Mouse (Mus musculus): ENCODE measurements around the gene Syt11. TPM values are rescaled to one million over a fixed set of nuclear protein-coding genes. Genes with fewer than 3 reads are reported as not detected.
"Not testable (repeated sequence)": the region's sequence is repeated elsewhere in the genome, so short reads cannot be mapped to it uniquely, and the experiment has no call there.

Syt11 gene
- total RNA-seq, 1 experiment from 2014 or later = 3.3 TPM

- ATAC-seq (replicated peaks; ENCODE audit: insufficient number of reproducible peaks, low FRiP score, low TSS enrichment, poor library complexity, severe bottlenecking) = no peak
Measured at GRCm38 (mm10) chr3:88745534-88745933, 29.4 kb downstream of the Syt11 start.

DNA sequence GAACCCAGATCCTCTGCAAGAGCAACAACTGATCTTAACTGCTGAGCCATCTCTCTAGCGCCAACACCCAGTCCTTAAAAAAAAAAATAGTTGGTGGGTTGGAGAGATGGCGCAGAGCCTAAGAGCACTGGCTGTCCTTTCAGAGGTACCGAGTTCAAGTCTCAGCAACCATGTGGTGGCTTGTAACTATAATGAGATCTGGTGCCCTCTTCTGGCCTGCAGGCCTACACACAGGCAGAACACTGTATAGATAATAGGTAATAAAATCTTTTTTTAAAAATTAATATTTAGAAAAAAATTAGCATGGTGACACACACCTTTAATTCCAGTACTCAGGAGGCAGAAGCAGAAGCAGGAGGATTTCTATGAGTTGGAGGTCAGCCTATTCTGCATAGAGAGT, 34.8 kb downstream of the Syt11 start:
- no peak for ATAC-seq (replicated peaks; ENCODE audit: insufficient number of reproducible peaks, low FRiP score, low TSS enrichment, poor library complexity, severe bottlenecking)

DNA sequence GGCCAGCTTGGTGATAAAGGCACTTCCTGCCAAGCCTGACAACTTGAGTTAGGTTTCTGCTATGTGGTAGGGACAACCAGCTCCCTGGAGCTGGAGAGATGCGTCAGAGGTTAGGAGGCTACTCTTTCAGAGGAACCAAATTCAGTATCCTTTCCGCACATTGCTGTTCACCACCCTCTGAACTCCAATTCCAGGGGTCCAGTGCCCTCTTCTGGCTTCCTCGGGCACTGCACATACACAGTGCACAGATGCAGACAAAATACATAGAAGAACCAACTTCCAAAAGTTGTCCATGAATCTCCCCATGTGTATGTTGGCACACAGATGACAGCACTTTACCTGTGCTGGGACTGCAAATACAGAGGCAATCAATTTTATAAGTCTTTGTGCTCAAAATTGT, 36.3 kb downstream of the Syt11 start:
- peak; percentile 93 for ATAC-seq (replicated peaks; ENCODE audit: insufficient number of reproducible peaks, low FRiP score, low TSS enrichment, poor library complexity, severe bottlenecking)

- no peak for ATAC-seq (replicated peaks; ENCODE audit: insufficient number of reproducible peaks, low FRiP score, low TSS enrichment, poor library complexity, severe bottlenecking)
Measured at GRCm38 (mm10) chr3:88736556-88736955, 38.4 kb downstream of the Syt11 start.

DNA sequence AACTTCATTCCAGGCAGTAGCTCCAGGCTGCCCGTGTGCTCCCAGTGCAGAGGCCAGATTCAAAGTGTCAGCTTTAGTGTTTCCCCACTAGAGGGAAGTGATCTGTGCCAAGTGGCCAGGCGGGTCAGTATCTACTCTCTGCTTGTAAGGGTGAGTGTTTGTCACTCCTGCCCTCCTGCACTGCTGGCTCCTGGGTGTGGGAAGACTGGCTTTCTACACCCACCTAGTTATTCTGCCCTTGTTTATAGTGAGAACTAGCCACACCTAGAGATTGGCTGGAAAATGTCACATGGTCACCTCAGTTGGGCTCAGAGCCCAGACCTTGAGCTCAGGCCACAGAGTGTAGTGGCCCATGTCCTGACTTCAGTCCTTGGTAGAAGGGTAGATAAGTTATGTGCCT, 55.9 kb downstream of the Syt11 start:
- ATAC-seq (replicated peaks; ENCODE audit: insufficient number of reproducible peaks, low FRiP score, low TSS enrichment, poor library complexity, severe bottlenecking) = no peak

DNA sequence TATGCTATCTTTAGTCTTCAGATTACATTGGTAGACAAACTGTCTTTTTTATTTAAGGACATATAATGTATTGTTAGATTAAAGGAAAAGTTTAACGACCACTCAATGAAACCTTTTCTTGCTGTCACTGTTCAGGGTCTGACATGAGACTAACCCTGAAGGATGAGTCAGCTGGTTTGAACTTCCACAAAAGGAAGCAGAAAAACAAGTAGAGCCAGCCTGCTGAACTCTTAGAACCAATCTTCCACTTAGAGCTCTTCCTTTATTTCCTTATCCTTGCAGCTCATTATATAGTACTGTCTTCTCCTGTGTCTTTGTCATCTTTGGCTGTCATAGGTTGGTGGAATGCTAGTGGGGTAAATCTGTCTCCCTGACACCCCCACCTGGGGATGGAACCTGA, 57.1 kb downstream of the Syt11 start:
- no peak for ATAC-seq (replicated peaks; ENCODE audit: insufficient number of reproducible peaks, low FRiP score, low TSS enrichment, poor library complexity, severe bottlenecking)

- no peak for ATAC-seq (replicated peaks; ENCODE audit: insufficient number of reproducible peaks, low FRiP score, low TSS enrichment, poor library complexity, severe bottlenecking)
Measured at GRCm38 (mm10) chr3:88717198-88717798, 57.7 kb downstream of the Syt11 start.

DNA sequence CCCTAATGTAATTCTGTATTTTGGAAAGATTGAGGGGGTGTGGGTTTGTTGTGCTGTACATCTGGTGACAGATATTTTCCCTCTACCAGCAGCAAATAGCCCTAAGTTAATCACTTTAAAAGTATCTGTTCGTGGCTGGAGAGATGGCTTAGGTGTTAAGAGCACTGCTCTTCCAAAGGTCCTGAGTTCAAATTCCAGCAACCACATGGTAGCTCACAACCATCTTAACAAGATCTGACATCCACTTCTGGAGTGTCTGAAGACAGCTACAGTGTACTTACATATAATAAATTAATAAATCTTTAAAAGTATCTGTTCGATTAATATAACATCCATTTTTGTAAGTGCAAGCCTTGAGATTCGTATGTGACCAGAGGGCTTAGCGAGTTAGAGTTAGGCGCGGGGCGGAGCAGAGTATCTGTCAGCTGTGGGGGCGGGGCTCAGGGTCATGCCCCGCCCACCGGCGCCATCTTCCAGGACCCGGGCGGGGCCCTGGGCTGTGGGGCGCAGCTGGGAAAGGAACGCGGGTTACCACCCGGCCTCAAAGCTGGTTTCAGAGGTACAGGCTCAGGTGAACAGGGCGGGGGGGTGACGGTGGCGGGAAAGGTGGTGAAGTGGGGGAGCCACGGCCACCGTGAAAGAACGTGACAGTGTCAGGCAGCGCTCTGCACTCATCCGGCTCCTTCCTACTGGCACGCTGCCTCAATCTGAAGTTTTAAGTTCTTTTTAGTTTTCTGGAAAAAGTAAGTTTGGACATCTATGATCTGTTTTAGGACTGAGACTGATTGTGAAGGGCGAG, 58.4 kb downstream of the Syt11 start, which contains the start of gene Rit1:
Gene Rit1 (plus strand): TSS at position 440 of the 799 bp plus-strand sequence.
- ATAC-seq (replicated peaks; ENCODE audit: insufficient number of reproducible peaks, low FRiP score, low TSS enrichment, poor library complexity, severe bottlenecking) = peak; percentile 89

DNA sequence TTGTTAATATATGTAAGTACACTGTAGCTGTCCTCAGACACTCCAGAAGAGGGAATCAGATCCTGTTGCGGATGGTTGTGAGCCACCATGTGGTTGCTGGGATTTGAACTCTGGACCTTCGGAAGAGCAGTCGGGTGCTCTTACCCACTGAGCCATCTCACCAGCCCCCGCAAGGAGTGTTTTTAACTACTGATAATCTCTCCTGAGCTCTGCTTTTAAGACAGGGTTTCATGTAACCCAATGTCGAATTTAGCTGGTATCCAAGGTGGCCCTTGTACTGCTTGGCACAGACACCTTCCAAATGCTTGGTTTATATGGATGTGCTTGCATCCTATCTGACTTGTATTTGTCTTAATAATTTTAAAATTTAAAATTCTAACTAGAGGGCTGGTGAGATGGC, 59.2 kb downstream of the Syt11 start:
- not testable (repeated sequence) for ATAC-seq (replicated peaks; ENCODE audit: insufficient number of reproducible peaks, low FRiP score, low TSS enrichment, poor library complexity, severe bottlenecking)

DNA sequence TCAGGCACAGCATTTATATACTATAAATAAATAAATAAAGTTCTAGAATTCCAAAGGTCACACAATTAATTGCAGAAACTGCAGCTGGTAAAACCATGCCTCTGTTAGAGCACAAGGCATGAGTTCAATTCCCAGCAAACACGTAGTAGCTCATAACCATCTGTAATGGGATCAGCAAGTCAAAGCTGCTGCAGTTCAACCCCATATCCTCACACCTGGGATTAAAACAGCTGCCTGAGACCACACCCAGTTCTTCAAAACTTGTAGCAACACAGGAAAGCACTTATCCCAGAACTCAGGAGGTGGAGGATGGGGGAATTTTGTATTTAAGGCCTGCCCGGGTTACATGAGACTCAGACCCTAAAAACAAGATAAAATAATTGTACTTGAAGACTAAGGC, 60.2 kb downstream of the Syt11 start:
- no peak for ATAC-seq (replicated peaks; ENCODE audit: insufficient number of reproducible peaks, low FRiP score, low TSS enrichment, poor library complexity, severe bottlenecking)

- no peak for ATAC-seq (replicated peaks; ENCODE audit: insufficient number of reproducible peaks, low FRiP score, low TSS enrichment, poor library complexity, severe bottlenecking)
Measured at GRCm38 (mm10) chr3:88713709-88714108, 61.3 kb downstream of the Syt11 start.

DNA sequence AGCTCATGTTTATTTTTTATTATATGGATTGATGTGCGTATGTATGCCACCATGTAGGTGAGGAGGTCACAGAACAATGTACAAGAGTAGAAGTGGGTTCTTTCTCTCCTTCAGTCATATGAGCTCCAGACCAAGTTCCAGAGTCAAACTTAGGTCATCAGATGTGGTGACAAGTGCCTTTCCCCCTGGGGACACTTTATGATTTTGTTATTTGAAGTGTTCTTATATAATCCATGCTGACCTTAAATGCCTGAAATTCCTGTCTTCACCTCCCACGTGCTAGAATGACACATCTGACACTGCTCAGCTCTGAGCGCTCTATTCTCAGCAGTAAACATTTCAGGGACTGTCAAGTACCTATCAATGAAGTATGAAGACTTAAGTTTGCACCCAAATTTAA, 73.7 kb downstream of the Syt11 start:
- ATAC-seq (replicated peaks; ENCODE audit: insufficient number of reproducible peaks, low FRiP score, low TSS enrichment, poor library complexity, severe bottlenecking) = no peak

DNA sequence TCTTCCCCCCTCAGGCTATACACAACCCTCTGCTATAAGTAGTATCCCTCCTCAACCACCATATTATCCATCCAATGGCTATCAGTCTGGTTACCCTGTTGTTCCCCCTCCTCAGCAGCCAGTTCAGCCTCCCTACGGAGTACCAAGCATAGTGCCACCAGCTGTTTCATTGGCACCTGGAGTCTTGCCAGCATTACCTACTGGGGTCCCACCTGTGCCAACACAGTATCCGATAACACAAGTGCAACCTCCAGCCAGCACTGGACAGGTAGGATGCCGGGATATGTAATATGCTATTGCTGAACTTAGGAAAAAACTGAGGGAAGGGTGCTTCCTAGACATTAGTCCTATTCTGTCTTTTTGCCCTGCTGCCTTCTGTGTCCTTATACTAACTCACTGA, 74.7 kb downstream of the Syt11 start:
- ATAC-seq (replicated peaks; ENCODE audit: insufficient number of reproducible peaks, low FRiP score, low TSS enrichment, poor library complexity, severe bottlenecking) = no peak

GRCm38 (mm10) chr3:88698834-88699233, 76.1 kb downstream of the Syt11 start:
- no peak for ATAC-seq (replicated peaks; ENCODE audit: insufficient number of reproducible peaks, low FRiP score, low TSS enrichment, poor library complexity, severe bottlenecking)

GRCm38 (mm10) chr3:88698051-88698450, 76.9 kb downstream of the Syt11 start:
- ATAC-seq (replicated peaks; ENCODE audit: insufficient number of reproducible peaks, low FRiP score, low TSS enrichment, poor library complexity, severe bottlenecking) = no peak

DNA sequence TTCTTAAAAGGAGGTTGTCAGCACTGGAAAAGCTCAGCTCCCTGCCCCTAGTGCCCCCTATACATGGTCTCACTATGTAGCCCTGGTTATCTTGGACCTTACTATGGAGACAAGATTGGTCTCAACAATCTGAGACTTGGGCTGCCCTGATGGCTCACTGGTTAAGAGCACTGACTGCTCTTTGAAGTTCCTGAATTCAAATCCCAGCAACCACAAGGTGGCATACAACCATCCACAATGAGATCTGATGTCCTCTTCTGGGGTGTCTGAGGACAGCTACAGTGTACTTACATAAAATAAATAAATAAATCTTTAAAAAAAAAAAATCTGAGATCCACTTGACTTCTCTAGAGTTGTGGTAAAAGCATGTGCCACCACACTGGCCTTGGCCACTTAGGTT, 79.4 kb downstream of the Syt11 start:
- no peak for ATAC-seq (replicated peaks; ENCODE audit: insufficient number of reproducible peaks, low FRiP score, low TSS enrichment, poor library complexity, severe bottlenecking)

Other genes with a start within 250 kb of the Syt11 start
- gene Mex3a, start 242.8 kb downstream of the Syt11 start, total RNA-seq (2017) = 0.19 to 0.39 TPM in 2 of 3 replicates, not detected in the other
- 0.97 TPM in 1 of 3 replicates, not detected in the others for gene Rab25, start 226.9 kb downstream of the Syt11 start, total RNA-seq (2017)
- 61.5 to 63.7 TPM (median 63.2 TPM) in 3 replicates for gene Lamtor2, start 222.1 kb downstream of the Syt11 start, total RNA-seq (2017)
- 14.7 to 25.7 TPM (median 19.6 TPM) in 3 replicates for gene Ubqln4, start 221.4 kb downstream of the Syt11 start, total RNA-seq (2017)
- 23.2 to 70.0 TPM (median 35.5 TPM) in 3 replicates for gene Ssr2, start 199.3 kb downstream of the Syt11 start, total RNA-seq (2017)
- 88.9 to 183 TPM (median 90.0 TPM) in 3 replicates for gene Arhgef2, start 169.2 kb downstream of the Syt11 start, total RNA-seq (2017)
- gene Rxfp4, start 122.0 kb downstream of the Syt11 start, total RNA-seq (2017) = not detected in 3 replicates
- 82.8 to 120 TPM (median 89.3 TPM) in 3 replicates for gene Khdc4, start 89.4 kb downstream of the Syt11 start, total RNA-seq (2017)
- 49.6 to 61.6 TPM (median 59.0 TPM) in 3 replicates for gene Rit1, start 58.3 kb downstream of the Syt11 start, total RNA-seq (2017)
- gene Gon4l, start 60.1 kb upstream of the Syt11 start, total RNA-seq (2017) = 16.2 to 57.1 TPM (median 26.3 TPM) in 3 replicates
- gene Msto1, start 138.8 kb upstream of the Syt11 start, total RNA-seq (2017) = 8.1 to 11.7 TPM (median 11.6 TPM) in 3 replicates
- gene Ash1l, start 175.5 kb upstream of the Syt11 start, total RNA-seq (2017) = 40.6 to 78.1 TPM (median 41.7 TPM) in 3 replicates
- 38.3 to 58.2 TPM (median 53.2 TPM) in 3 replicates for gene Dap3, start 176.0 kb upstream of the Syt11 start, total RNA-seq (2017)

Measured in monocyte, adult 5-6 weeks (primary cell).